Mouse (Mus musculus) embryonic facial prominence, embryonic 11.5 days (tissue): ENCODE data around the gene 3110021N24Rik. TPM values are rescaled to one million over a fixed set of nuclear protein-coding genes. Genes with fewer than 3 reads are reported as not detected.

Source experiments
- ATAC-seq: fragments of 200-750 bp; cut with Nextera tagmentation; replicated peaks from 2 replicates; pipeline ENCODE4 v1.8.0; 2017; ENCODE audit warnings: low read depth; ENCODE audit not compliant: insufficient number of reproducible peaks, low FRiP score, low TSS enrichment
- DNase-seq: peaks from one replicate; pipeline ENCODE4 v3.0.0-alpha.2; 2015; ENCODE audit warnings: low spot score
- H3K27ac ChIP-seq: fragments of 300-500 bp; sonication (generic); replicated peaks from 2 replicates; pipeline ENCODE4 v1.5.1; 2014; ENCODE audit warnings: mild to moderate bottlenecking, low read depth, low read length, control low read depth
- H3K27me3 ChIP-seq: fragments of 300-500 bp; sonication (generic); 2 replicates; pipeline ENCODE4 v1.6.1; 2014; ENCODE audit warnings: mild to moderate bottlenecking, low read length, moderate library complexity, mixed read lengths; ENCODE audit not compliant: control insufficient read depth, insufficient read depth
- H3K36me3 ChIP-seq: fragments of 300-500 bp; sonication (generic); replicated peaks from 2 replicates; pipeline ENCODE4 v1.6.1; 2014; ENCODE audit warnings: low read depth, mild to moderate bottlenecking, low read length, moderate library complexity, mixed read lengths; ENCODE audit not compliant: control insufficient read depth, insufficient read depth
- H3K4me1 ChIP-seq: fragments of 300-500 bp; sonication (generic); 2 replicates; pipeline ENCODE4 v1.6.1; 2014; ENCODE audit warnings: low read length, mixed read lengths; ENCODE audit not compliant: control insufficient read depth, insufficient read depth
- H3K4me2 ChIP-seq: fragments of 300-500 bp; sonication (generic); 2 replicates; pipeline ENCODE4 v1.6.1; 2014; ENCODE audit warnings: low read depth, mild to moderate bottlenecking, control low read depth, low read length, moderate library complexity
- H3K4me3 ChIP-seq: fragments of 300-500 bp; sonication (generic); 2 replicates; pipeline ENCODE4 v1.5.1; 2014; ENCODE audit warnings: low read depth, low read length, control low read depth
- H3K9ac ChIP-seq: fragments of 300-500 bp; sonication (generic); replicated peaks from 2 replicates; pipeline ENCODE4 v1.6.1; 2014; ENCODE audit warnings: mild to moderate bottlenecking, control low read depth, low read length
- H3K9me3 ChIP-seq: fragments of 300-500 bp; sonication (generic); replicated peaks from 2 replicates; pipeline ENCODE4 v1.6.1; 2016; ENCODE audit warnings: mild to moderate bottlenecking, low read length, inconsistent platforms, mixed read lengths; ENCODE audit not compliant: control insufficient read depth
- WGBS: fragments of 180-500 bp; shearing (Covaris S2); extraction: QIAGEN DNeasy Blood & Tissue Kit; methylation state at CpG from one replicate; pipeline ENCODE4 v1.1.7; 2014; 5-methylcytosine and 5-hydroxymethylcytosine counted together
- polyA plus RNA-seq: library from polyadenylated mRNA; unstranded; fragments of >200 nt; fragmentation: Nextera tagmentation; extraction: Ambion mirVana; gene quantifications from 2 replicates; pipeline ENCODE4 v1.2.1, GENCODE M21; 2014

3110021N24Rik gene
- polyA plus RNA-seq, 1 experiment from 2014 or later = 0.80 TPM

GRCm38 (mm10) chr4:108724102-108724501, 4.7 kb downstream of the 3110021N24Rik start:
- Histone ChIP-seq H3K9ac (no peak overlapping the region), H3K4me1 (no peaks in the 10 kb centered on the region), H3K27me3 (no peaks in the 10 kb centered on the region), H3K9me3 (no peaks in the 10 kb centered on the region), H3K4me2 (no peak overlapping the region), H3K27ac (no peak overlapping the region), H3K36me3 (no peaks in the 10 kb centered on the region), H3K4me3 (no peak overlapping the region)
- no peak for ATAC-seq
- 91% methylated on average over 2 of the region's 2 CpGs for WGBS
- DNase-seq = no peak

GRCm38 (mm10) chr4:108730450-108730849, 11.0 kb downstream of the 3110021N24Rik start:
- no peak overlapping the region for H3K9ac ChIP-seq
- H3K4me2 ChIP-seq = no peak overlapping the region
- DNase-seq (no peak), ATAC-seq (no peak)
- H3K4me1 ChIP-seq = no peaks in the 10 kb centered on the region
- no peak overlapping the region for H3K4me3 ChIP-seq
- 73% methylated on average over 1 of the region's 1 CpGs for WGBS
- no peaks in the 10 kb centered on the region for H3K9me3 ChIP-seq
- no peaks in the 10 kb centered on the region for H3K27me3 ChIP-seq
- no peaks in the 10 kb centered on the region for H3K36me3 ChIP-seq
- H3K27ac ChIP-seq = no peak overlapping the region

- no peak overlapping the region for H3K27ac ChIP-seq
- 54% methylated on average over 3 of the region's 3 CpGs for WGBS
- no peaks in the 10 kb centered on the region for H3K36me3 ChIP-seq
- ATAC-seq = no peak
- no peak for DNase-seq
- H3K9ac ChIP-seq = no peak overlapping the region
- H3K4me3 ChIP-seq = no peak overlapping the region
- no peaks in the 10 kb centered on the region for H3K27me3 ChIP-seq
- H3K4me2 ChIP-seq = no peak overlapping the region
- no peaks in the 10 kb centered on the region for H3K4me1 ChIP-seq
- H3K9me3 ChIP-seq = no peaks in the 10 kb centered on the region
Observed at GRCm38 (mm10) chr4:108731582-108731981, 12.1 kb downstream of the 3110021N24Rik start.

GRCm38 (mm10) chr4:108746160-108746873, 26.9 kb downstream of the 3110021N24Rik start:
- Histone ChIP-seq H3K27me3 (no peaks in the 10 kb centered on the region), H3K36me3 (no peaks in the 10 kb centered on the region), H3K9me3 (no peaks in the 10 kb centered on the region), H3K4me2 (no peak overlapping the region), H3K27ac (no peak overlapping the region), H3K9ac (no peak overlapping the region), H3K4me3 (no peak overlapping the region), H3K4me1 (no peaks in the 10 kb centered on the region)
- ATAC-seq (no peak), DNase-seq (no peak)
- 97% methylated on average over 3 of the region's 3 CpGs for WGBS

- H3K27ac ChIP-seq = no peak overlapping the region
Observed at GRCm38 (mm10) chr4:108759583-108759982, 40.1 kb downstream of the 3110021N24Rik start.

GRCm38 (mm10) chr4:108768527-108768926, 49.1 kb downstream of the 3110021N24Rik start:
- Histone ChIP-seq H3K36me3 (no peaks in the 10 kb centered on the region), H3K4me3 (no peak overlapping the region), H3K4me1 (no peaks in the 10 kb centered on the region), H3K9me3 (no peaks in the 10 kb centered on the region), H3K27me3 (no peaks in the 10 kb centered on the region), H3K4me2 (no peak overlapping the region), H3K27ac (no peak overlapping the region), H3K9ac (no peak overlapping the region)
- ATAC-seq (no peak; the same call in 1 of the 2 replicates), DNase-seq (no peak)

More at GRCm38 (mm10) chr4:108759583-108759982, 40.1 kb downstream of the 3110021N24Rik start:
- Histone ChIP-seq H3K9ac (no peak overlapping the region), H3K9me3 (no peaks in the 10 kb centered on the region), H3K4me1 (no peaks in the 10 kb centered on the region), H3K4me2 (no peak overlapping the region), H3K4me3 (no peak overlapping the region), H3K27me3 (no peaks in the 10 kb centered on the region), H3K36me3 (no peaks in the 10 kb centered on the region)
- DNase-seq (no peak), ATAC-seq (no peak)
- WGBS = 98% methylated on average over 3 of the region's 3 CpGs

GRCm38 (mm10) chr4:108779763-108780056, 60.3 kb downstream of the 3110021N24Rik start:
- ATAC-seq = peak; percentile 67
- H3K4me2 ChIP-seq = peak overlapping the region; percentile 76
- 0% methylated on average over 7 of the region's 7 CpGs for WGBS

GRCm38 (mm10) chr4:108780057-108780863, 60.8 kb downstream of the 3110021N24Rik start, which contains the start of gene Zfyve9:
Gene Zfyve9 (minus strand): TSS chr4:108780798.
- H3K4me2 ChIP-seq = peak within 1 kb of the TSS; percentile 76
- DNase-seq (peak; percentile 86), ATAC-seq (peak; percentile 91)
- H3K9me3 ChIP-seq = no peaks in the 10 kb centered on the region
- H3K4me1 ChIP-seq = no peaks in the 10 kb centered on the region
- H3K27me3 ChIP-seq = no peaks in the 10 kb centered on the region
- H3K27ac ChIP-seq = peak within 1 kb of the TSS; percentile 87
- H3K4me3 ChIP-seq = peak within 1 kb of the TSS; percentile 90
- 0% methylated on average over 91 of the region's 111 CpGs for WGBS
- no peaks in the 10 kb centered on the region for H3K36me3 ChIP-seq
- H3K9ac ChIP-seq = peak within 1 kb of the TSS; percentile 99

More at GRCm38 (mm10) chr4:108779763-108780056, 60.3 kb downstream of the 3110021N24Rik start:
- Histone ChIP-seq H3K4me1 (no peaks in the 10 kb centered on the region), H3K27me3 (no peaks in the 10 kb centered on the region), H3K27ac (peak overlapping the region; percentile 87), H3K36me3 (no peaks in the 10 kb centered on the region), H3K9me3 (no peaks in the 10 kb centered on the region), H3K9ac (peak overlapping the region; percentile 99), H3K4me3 (peak overlapping the region; percentile 90)
- no peak for DNase-seq
